Mouse (Mus musculus) testis, adult 2 months (tissue): ENCODE measurements around the gene Pla2g12a.

Experiments
- CTCF ChIP-seq: fragments of 200-500 bp; IDR thresholded peaks from 2 replicates; pipeline ENCODE4 v1.5.1; 2012; ENCODE audit warnings: low read depth, mild to moderate bottlenecking, inconsistent platforms, low read length, moderate library complexity; ENCODE audit not compliant: control insufficient read depth, insufficient read depth, insufficient replicate concordance
- POLR2A ChIP-seq: fragments of 200-500 bp; IDR thresholded peaks from 2 replicates; pipeline ENCODE4 v1.6.1; 2012; ENCODE audit warnings: low read depth, mild to moderate bottlenecking, inconsistent platforms, low read length, moderate library complexity; ENCODE audit not compliant: control insufficient read depth

- TF ChIP-seq CTCF, result no peak
- no peak for TF ChIP-seq POLR2A
Measured at GRCm38 (mm10) chr3:129903369-129903768, 25.0 kb downstream of the Pla2g12a start.
